Mouse (Mus musculus): ENCODE results near the gene Ankdd1a. TPM values are rescaled to one million over a fixed set of nuclear protein-coding genes. Genes with fewer than 3 reads are reported as not detected.
A peak's percentile ranks its signal among the peaks of the same experiment; 100 is the strongest.

Ankdd1a gene
- total RNA-seq, 2 experiments from 2014 or later = 1.7 to 1.9 TPM

GRCm38 (mm10) chr9:65545635-65546412 lies 25.8 kb upstream of the Ankdd1a start:
- DNase-seq (ENCODE audit: low spot score in 2 of 2) = peak in 1 of 2 experiments; percentile 19

- no peak for DNase-seq (ENCODE audit: low spot score in 2 of 2)
These were observed 22.1 kb upstream of the Ankdd1a start for GRCm38 (mm10) chr9:65542111-65542524.

- no peak for DNase-seq (ENCODE audit: low spot score in 2 of 2)
These were observed 21.4 kb upstream of the Ankdd1a start for GRCm38 (mm10) chr9:65541126-65542068.

- DNase-seq (ENCODE audit: low spot score in 2 of 2) = no peak
These were observed 19.7 kb upstream of the Ankdd1a start for GRCm38 (mm10) chr9:65539697-65540096.

GRCm38 (mm10) chr9:65537901-65538630 lies 18.1 kb upstream of the Ankdd1a start:
- DNase-seq (ENCODE audit: low spot score in 2 of 2) = no peak

GRCm38 (mm10) chr9:65536491-65536890 lies 16.5 kb upstream of the Ankdd1a start:
- DNase-seq (ENCODE audit: low spot score in 2 of 2) = no peak

- no peak for DNase-seq (ENCODE audit: low spot score in 2 of 2)
These were observed 15.9 kb upstream of the Ankdd1a start for GRCm38 (mm10) chr9:65535789-65536469.

- DNase-seq (ENCODE audit: low spot score in 2 of 2) = no peak
These were observed 15.3 kb upstream of the Ankdd1a start for GRCm38 (mm10) chr9:65535191-65535722.

GRCm38 (mm10) chr9:65534111-65534510 lies 14.1 kb upstream of the Ankdd1a start:
- no peak for DNase-seq (ENCODE audit: low spot score in 2 of 2)

GRCm38 (mm10) chr9:65532986-65533385 lies 13.0 kb upstream of the Ankdd1a start:
- DNase-seq (ENCODE audit: low spot score in 2 of 2) = no peak

GRCm38 (mm10) chr9:65531283-65531682 lies 11.3 kb upstream of the Ankdd1a start:
- no peak for DNase-seq (ENCODE audit: low spot score in 2 of 2)

GRCm38 (mm10) chr9:65529659-65530058 lies 9.7 kb upstream of the Ankdd1a start:
- no peak for DNase-seq (ENCODE audit: low spot score in 2 of 2)

- DNase-seq (ENCODE audit: low spot score in 2 of 2) = no peak
These were observed 8.5 kb upstream of the Ankdd1a start for GRCm38 (mm10) chr9:65528417-65529038.

- no peak for DNase-seq (ENCODE audit: low spot score in 2 of 2)
These were observed 5.6 kb upstream of the Ankdd1a start for GRCm38 (mm10) chr9:65525445-65526195.

GRCm38 (mm10) chr9:65523611-65524364 lies 3.8 kb upstream of the Ankdd1a start:
- peak; percentile 83 to 88 for DNase-seq (ENCODE audit: low spot score in 2 of 2)

- DNase-seq (ENCODE audit: low spot score in 2 of 2) = peak; percentile 36 to 41
These were observed 498 bp upstream of the Ankdd1a start for GRCm38 (mm10) chr9:65520505-65520876.

- no peak for DNase-seq (ENCODE audit: low spot score in 2 of 2)
These were observed 5.1 kb downstream of the Ankdd1a start for GRCm38 (mm10) chr9:65514851-65515261.

GRCm38 (mm10) chr9:65514431-65514830 lies 5.6 kb downstream of the Ankdd1a start:
- DNase-seq (ENCODE audit: low spot score in 2 of 2) = no peak

- no peak for DNase-seq (ENCODE audit: low spot score in 2 of 2)
These were observed 7.5 kb downstream of the Ankdd1a start for GRCm38 (mm10) chr9:65512520-65512919.
